Mouse (Mus musculus): ENCODE measurements around the gene Cdh18. TPM values are rescaled to one million over a fixed set of nuclear protein-coding genes. Genes with fewer than 3 reads are reported as not detected.
A peak's percentile ranks its signal among the peaks of the same experiment; 100 is the strongest.
"Not testable (repeated sequence)": the region's sequence is repeated elsewhere in the genome, so short reads cannot be mapped to it uniquely, and the experiment has no call there.

Gene Cdh18
- polyA plus RNA-seq (2015; fragmentation: Nextera tagmentation; extraction: Ambion mirVana) = 0.78 and 1.0 TPM in 2 replicates

GRCm38 (mm10) chr15:22548711-22549271 lies at the start of gene Cdh18:
Cdh18 (plus strand) TSS chr15:22549022.
- WGBS = 44% methylated on average over 5 of the region's 5 CpGs
- no peak for ATAC-seq (ENCODE audit: low FRiP score, low read depth)
- H3K9me3 ChIP-seq = no peaks in the 10 kb centered on the region
- no peak within 1 kb of the TSS for H3K27ac ChIP-seq
- H3K4me2 ChIP-seq (replicated peaks) = no peak within 1 kb of the TSS
- H3K27me3 ChIP-seq = no peaks in the 10 kb centered on the region
- no peak within 1 kb of the TSS for H3K9ac ChIP-seq
- H3K4me3 ChIP-seq = no peak within 1 kb of the TSS
- no peaks in the 10 kb centered on the region for H3K36me3 ChIP-seq
- no peaks in the 10 kb centered on the region for H3K4me1 ChIP-seq

GRCm38 (mm10) chr15:22511271-22511670 lies 37.6 kb upstream of the Cdh18 start:
- H3K27ac ChIP-seq = no peak overlapping the region
- no peaks in the 10 kb centered on the region for H3K4me1 ChIP-seq
- no peak for ATAC-seq (ENCODE audit: low FRiP score, low read depth)
- no peak overlapping the region for H3K4me3 ChIP-seq
- H3K4me2 ChIP-seq (replicated peaks) = no peak overlapping the region
- H3K36me3 ChIP-seq = no peaks in the 10 kb centered on the region
- no peaks in the 10 kb centered on the region for H3K9me3 ChIP-seq
- no peak overlapping the region for H3K9ac ChIP-seq
- H3K27me3 ChIP-seq = no peaks in the 10 kb centered on the region

GRCm38 (mm10) chr15:22535828-22536227 lies 13.0 kb upstream of the Cdh18 start:
- WGBS = 59% methylated on average over 2 of the region's 2 CpGs
- ATAC-seq (ENCODE audit: low FRiP score, low read depth) = no peak
- H3K4me2 ChIP-seq (replicated peaks) = no peak overlapping the region
- no peak overlapping the region for H3K27ac ChIP-seq
- H3K9me3 ChIP-seq = no peaks in the 10 kb centered on the region
- H3K36me3 ChIP-seq = no peaks in the 10 kb centered on the region
- H3K4me1 ChIP-seq = no peaks in the 10 kb centered on the region
- H3K9ac ChIP-seq = no peak overlapping the region
- H3K27me3 ChIP-seq = no peaks in the 10 kb centered on the region
- no peak overlapping the region for H3K4me3 ChIP-seq

GRCm38 (mm10) chr15:22577974-22578616 lies 29.3 kb downstream of the Cdh18 start:
- no peak overlapping the region for H3K9ac ChIP-seq
- ATAC-seq (ENCODE audit: low FRiP score, low read depth) = peak; percentile 40; the same call in 1 of the 2 replicates
- no peaks in the 10 kb centered on the region for H3K4me1 ChIP-seq
- H3K36me3 ChIP-seq = no peaks in the 10 kb centered on the region
- H3K9me3 ChIP-seq = no peaks in the 10 kb centered on the region
- no peak overlapping the region for H3K27ac ChIP-seq
- 5% methylated on average over 4 of the region's 4 CpGs for WGBS
- no peaks in the 10 kb centered on the region for H3K27me3 ChIP-seq
- no peak overlapping the region for H3K4me2 ChIP-seq (replicated peaks)
- H3K4me3 ChIP-seq = no peak overlapping the region

GRCm38 (mm10) chr15:22578617-22578990 lies 29.8 kb downstream of the Cdh18 start:
- ATAC-seq (ENCODE audit: low FRiP score, low read depth) = no peak

GRCm38 (mm10) chr15:22584667-22585066 lies 35.8 kb downstream of the Cdh18 start:
- no peaks in the 10 kb centered on the region for H3K36me3 ChIP-seq
- H3K9ac ChIP-seq = no peak overlapping the region
- H3K9me3 ChIP-seq = no peaks in the 10 kb centered on the region
- 83% methylated on average over 1 of the region's 1 CpGs for WGBS
- no peak overlapping the region for H3K4me3 ChIP-seq
- no peak overlapping the region for H3K4me2 ChIP-seq (replicated peaks)
- no peak overlapping the region for H3K27ac ChIP-seq
- ATAC-seq (ENCODE audit: low FRiP score, low read depth) = no peak
- H3K27me3 ChIP-seq = no peaks in the 10 kb centered on the region
- no peaks in the 10 kb centered on the region for H3K4me1 ChIP-seq

More at GRCm38 (mm10) chr15:22578617-22578990, 29.8 kb downstream of the Cdh18 start:
- Histone ChIP-seq H3K9ac (no peak overlapping the region), H3K4me2 (replicated peaks) (no peak overlapping the region), H3K36me3 (no peaks in the 10 kb centered on the region), H3K27me3 (no peaks in the 10 kb centered on the region), H3K9me3 (no peaks in the 10 kb centered on the region), H3K4me3 (no peak overlapping the region), H3K4me1 (no peaks in the 10 kb centered on the region), H3K27ac (no peak overlapping the region)
- WGBS = 6% methylated on average over 3 of the region's 3 CpGs

- 76% methylated on average over 2 of the region's 2 CpGs for WGBS
- Histone ChIP-seq H3K36me3 (no peaks in the 10 kb centered on the region), H3K9me3 (no peaks in the 10 kb centered on the region), H3K27ac (no peak overlapping the region), H3K4me2 (replicated peaks) (no peak overlapping the region), H3K9ac (no peak overlapping the region), H3K4me1 (no peaks in the 10 kb centered on the region), H3K4me3 (no peak overlapping the region), H3K27me3 (no peaks in the 10 kb centered on the region)
- no peak for ATAC-seq (ENCODE audit: low FRiP score, low read depth)
Measured at GRCm38 (mm10) chr15:22716376-22716775, 167.6 kb downstream of the Cdh18 start.

- Histone ChIP-seq H3K4me3 (no peak overlapping the region), H3K4me1 (no peaks in the 10 kb centered on the region), H3K9ac (no peak overlapping the region), H3K9me3 (no peaks in the 10 kb centered on the region), H3K27ac (no peak overlapping the region), H3K4me2 (replicated peaks) (no peak overlapping the region), H3K36me3 (no peaks in the 10 kb centered on the region), H3K27me3 (no peaks in the 10 kb centered on the region)
- no peak for ATAC-seq (ENCODE audit: low FRiP score, low read depth)
- 76% methylated on average over 3 of the region's 3 CpGs for WGBS
Measured at GRCm38 (mm10) chr15:22717681-22718080, 168.9 kb downstream of the Cdh18 start.

GRCm38 (mm10) chr15:22726574-22726973 lies 177.8 kb downstream of the Cdh18 start:
- Histone ChIP-seq H3K36me3 (no peaks in the 10 kb centered on the region), H3K27ac (no peak overlapping the region), H3K4me2 (replicated peaks) (no peak overlapping the region), H3K4me1 (no peaks in the 10 kb centered on the region), H3K9ac (no peak overlapping the region), H3K9me3 (no peaks in the 10 kb centered on the region), H3K4me3 (no peak overlapping the region), H3K27me3 (no peaks in the 10 kb centered on the region)
- WGBS = 50% methylated on average over 1 of the region's 1 CpGs
- no peak for ATAC-seq (ENCODE audit: low FRiP score, low read depth)

GRCm38 (mm10) chr15:22733039-22733438 lies 184.2 kb downstream of the Cdh18 start:
- Histone ChIP-seq H3K4me1 (no peaks in the 10 kb centered on the region), H3K27ac (no peak overlapping the region), H3K36me3 (no peaks in the 10 kb centered on the region), H3K4me2 (replicated peaks) (no peak overlapping the region), H3K9ac (no peak overlapping the region), H3K9me3 (no peaks in the 10 kb centered on the region), H3K4me3 (no peak overlapping the region), H3K27me3 (no peaks in the 10 kb centered on the region)
- no peak for ATAC-seq (ENCODE audit: low FRiP score, low read depth)

- no peak overlapping the region for H3K4me3 ChIP-seq
- no peak overlapping the region for H3K27ac ChIP-seq
- no peaks in the 10 kb centered on the region for H3K36me3 ChIP-seq
- H3K4me1 ChIP-seq = no peaks in the 10 kb centered on the region
- no peak overlapping the region for H3K9ac ChIP-seq
- 77% methylated on average over 3 of the region's 3 CpGs for WGBS
- H3K27me3 ChIP-seq = no peaks in the 10 kb centered on the region
- no peaks in the 10 kb centered on the region for H3K9me3 ChIP-seq
- ATAC-seq (ENCODE audit: low FRiP score, low read depth) = no peak
- no peak overlapping the region for H3K4me2 ChIP-seq (replicated peaks)
Measured at GRCm38 (mm10) chr15:22736165-22736564, 187.3 kb downstream of the Cdh18 start.

GRCm38 (mm10) chr15:22761257-22761656 lies 212.4 kb downstream of the Cdh18 start:
- not testable (repeated sequence) for ATAC-seq (ENCODE audit: low FRiP score, low read depth); H3K9me3 ChIP-seq; H3K36me3 ChIP-seq; H3K4me2 ChIP-seq (replicated peaks); H3K4me1 ChIP-seq; H3K4me3 ChIP-seq; H3K9ac ChIP-seq; H3K27ac ChIP-seq; H3K27me3 ChIP-seq

- ATAC-seq (ENCODE audit: low FRiP score, low read depth); H3K27me3 ChIP-seq; H3K4me1 ChIP-seq; H3K36me3 ChIP-seq; H3K4me2 ChIP-seq (replicated peaks); H3K4me3 ChIP-seq; H3K9me3 ChIP-seq; H3K27ac ChIP-seq; H3K9ac ChIP-seq: not testable (repeated sequence)
- 88% methylated on average over 3 of the region's 3 CpGs for WGBS
Measured at GRCm38 (mm10) chr15:22766591-22766990, 217.8 kb downstream of the Cdh18 start.
